ENCODE assay signal across 9 mouse cellular contexts in the genomic region with DNA sequence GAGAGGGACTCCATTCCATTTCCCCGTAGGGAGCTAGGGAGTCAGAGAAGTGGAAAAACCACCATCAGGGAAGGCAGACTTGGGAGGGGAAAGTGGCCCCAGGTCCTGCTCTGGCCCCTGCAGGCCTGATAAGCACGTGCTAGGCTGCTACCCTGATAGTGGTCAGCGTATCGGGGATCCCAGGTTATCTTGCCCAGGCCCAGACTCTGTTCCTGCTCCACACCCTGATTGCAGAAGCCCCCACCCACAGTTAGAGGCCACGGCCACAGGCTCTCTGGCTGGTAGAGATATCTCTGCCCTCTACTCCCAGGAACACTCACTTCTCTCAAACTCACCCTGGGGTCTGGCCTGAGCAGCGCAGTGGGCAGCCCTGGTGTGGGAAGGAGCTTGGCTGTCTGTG. TPM values are rescaled to one million over a fixed set of nuclear protein-coding genes. Genes with fewer than 3 reads are reported as not detected.
DNase-seq lines count a peak whose midpoint lies in the region; ATAC-seq and TF ChIP-seq lines count a peak whose summit lies in the region.
"Had no signal": no experiment of that assay in that cellular context is flagged by ENCODE, and none has a peak within 500 bp of the region (broad histone marks: within the 10 kb centered on the region; RNA-seq: fewer than 3 reads in every experiment).

No protein-coding gene starts in this region.

- peak; percentile 89; the same call in 1 of the 2 replicates for TF ChIP-seq POLR2A in bone marrow, adult 2 months (IDR thresholded peaks at IDR 0.05; ENCODE audit: borderline replicate concordance, control insufficient read depth, low read depth, low read length)

- ATAC-seq in heart, embryonic 12.5 days (ENCODE audit: insufficient number of reproducible peaks, low FRiP score) = peak; percentile 84
- no peak for ATAC-seq in limb, embryonic 12.5 days (ENCODE audit: insufficient number of reproducible peaks, insufficient read depth, low FRiP score, low TSS enrichment, low read depth)
- ATAC-seq in monocyte, adult 5-6 weeks (replicated peaks; ENCODE audit: insufficient number of reproducible peaks, low FRiP score, low TSS enrichment, poor library complexity, severe bottlenecking) = no peak

- peak overlapping the region; percentile 39 for H3K27ac ChIP-seq in heart, embryonic 12.5 days (ENCODE audit: poor library complexity, severe bottlenecking)
- H3K27ac ChIP-seq in bone marrow, adult 2 months (ENCODE audit: control insufficient read depth, insufficient read depth, low read depth, low read length, poor library complexity) = peak overlapping the region; percentile 93
- H3K27ac ChIP-seq in limb, embryonic 12.5 days = 0 out of 2 replicates have a peak overlapping the region, but pooled peaks have one; percentile 72

- H3K9me3 ChIP-seq in heart, embryonic 12.5 days (replicated peaks) = no peaks in the 10 kb centered on the region
- no peaks in the 10 kb centered on the region for H3K9me3 ChIP-seq in limb, embryonic 12.5 days

- H3K27me3 ChIP-seq in heart, embryonic 12.5 days (replicated peaks) = no peaks in the 10 kb centered on the region
- H3K27me3 ChIP-seq in limb, embryonic 12.5 days = no peaks in the 10 kb centered on the region

- peak overlapping the region; percentile 22; the same call in 1 of the 2 replicates for H3K4me2 ChIP-seq in heart, embryonic 12.5 days
- no peak overlapping the region for H3K4me2 ChIP-seq in limb, embryonic 12.5 days

- DNase-seq in heart, postnatal 4 days = no peak
- peak; percentile 63 to 68 for DNase-seq in spleen, postnatal 14 days (ENCODE audit: low spot score in 2 of 2)
- no peak for DNase-seq in kidney, adult 8-10 months
- DNase-seq in neural tube, embryonic 10.5 days (ENCODE audit: extremely low spot score, low spot score) = no peak
- DNase-seq: cerebellum, adult 18-20 months had no signal

- peaks cover 29% of the 10 kb centered on the region for H3K36me3 ChIP-seq in heart, embryonic 12.5 days
- H3K36me3 ChIP-seq in limb, embryonic 12.5 days = peaks cover 31% of the 10 kb centered on the region

- peaks cover 15% of the 10 kb centered on the region for H3K4me1 ChIP-seq in heart, embryonic 12.5 days (replicated peaks)
- peaks cover 3% of the 10 kb centered on the region; the same call in 1 of the 2 replicates for H3K4me1 ChIP-seq in bone marrow, adult 2 months (ENCODE audit: control insufficient read depth, insufficient read depth, low read length)
- H3K4me1 ChIP-seq in limb, embryonic 12.5 days (replicated peaks) = no peaks in the 10 kb centered on the region; the same call in 1 of the 2 replicates

- no peak for TF ChIP-seq CTCF in bone marrow, adult 2 months (IDR thresholded peaks at IDR 0.05; ENCODE audit: control insufficient read depth, insufficient read depth, low read length)

- WGBS in heart, embryonic 12.5 days = 26% methylated on average over 6 of the region's 6 CpGs
- 65% methylated on average over 6 of the region's 6 CpGs for WGBS in bone marrow, adult 2 months
- WGBS in limb, embryonic 12.5 days = 80% methylated on average over 6 of the region's 6 CpGs

- no peak overlapping the region for H3K9ac ChIP-seq in heart, embryonic 12.5 days
- H3K9ac ChIP-seq in limb, embryonic 12.5 days (replicated peaks) = 0 out of 2 replicates have a peak overlapping the region, but pooled peaks have one; percentile 24

- no peak overlapping the region for H3K4me3 ChIP-seq in heart, embryonic 12.5 days
- H3K4me3 ChIP-seq in bone marrow, adult 2 months (replicated peaks; ENCODE audit: control insufficient read depth, low read depth, low read length) = peak overlapping the region; percentile 7
- no peak overlapping the region for H3K4me3 ChIP-seq in limb, embryonic 12.5 days (replicated peaks)

RNA-seq across cellular contexts. Expression of a gene that starts 10.5 kb away (rescaled TPM):
- polyA plus RNA-seq in heart, embryonic 12.5 days (2016; fragmentation: Nextera tagmentation; extraction: Ambion mirVana) = 22.6 and 23.7 TPM in 2 replicates
- total RNA-seq in heart, postnatal 4 days (2021) = 10 to 100 TPM; 23.7 to 24.0 TPM
- 9.8 and 16.3 TPM in 2 replicates for polyA plus RNA-seq in bone marrow, adult 2 months (2011; ENCODE audit: insufficient read depth, insufficient read length, low replicate concordance, missing spikeins)
- 39.2 and 41.0 TPM in 2 replicates for polyA plus RNA-seq in limb, embryonic 12.5 days (2016; fragmentation: Nextera tagmentation; extraction: Ambion mirVana)
- 7.1 to 17.9 TPM (median 16.5 TPM) in 3 replicates for total RNA-seq in monocyte, adult 5-6 weeks (2017)

RNA-seq across cellular contexts. Expression of a gene that starts 24.8 kb away (rescaled TPM):
- 22.6 and 23.3 TPM in 2 replicates for polyA plus RNA-seq in heart, embryonic 12.5 days (2016; fragmentation: Nextera tagmentation; extraction: Ambion mirVana)
- total RNA-seq in heart, postnatal 4 days (2021) = 10 to 100 TPM; 17.1 to 17.5 TPM
- 5.3 and 12.3 TPM in 2 replicates for polyA plus RNA-seq in bone marrow, adult 2 months (2011; ENCODE audit: insufficient read depth, insufficient read length, low replicate concordance, missing spikeins)
- 12.7 and 14.5 TPM in 2 replicates for polyA plus RNA-seq in limb, embryonic 12.5 days (2016; fragmentation: Nextera tagmentation; extraction: Ambion mirVana)
- 3.6 to 7.9 TPM (median 4.4 TPM) in 3 replicates for total RNA-seq in monocyte, adult 5-6 weeks (2017)

RNA-seq across cellular contexts. Expression of a gene that starts 31.9 kb away (rescaled TPM):
- 71.7 and 73.4 TPM in 2 replicates for polyA plus RNA-seq in heart, embryonic 12.5 days (2016; fragmentation: Nextera tagmentation; extraction: Ambion mirVana)
- 10 to 100 TPM; 89.1 to 98.5 TPM for total RNA-seq in heart, postnatal 4 days (2021)
- polyA plus RNA-seq in bone marrow, adult 2 months (2011; ENCODE audit: insufficient read depth, insufficient read length, low replicate concordance, missing spikeins) = 21.1 and 44.1 TPM in 2 replicates
- 49.5 and 52.0 TPM in 2 replicates for polyA plus RNA-seq in limb, embryonic 12.5 days (2016; fragmentation: Nextera tagmentation; extraction: Ambion mirVana)
- total RNA-seq in monocyte, adult 5-6 weeks (2017) = 18.5 to 34.4 TPM (median 28.9 TPM) in 3 replicates

RNA-seq across cellular contexts. Expression of a gene that starts 37.6 kb away (rescaled TPM):
- 15.3 and 15.8 TPM in 2 replicates for polyA plus RNA-seq in heart, embryonic 12.5 days (2016; fragmentation: Nextera tagmentation; extraction: Ambion mirVana)
- 1 to 10 TPM; 7.8 to 9.3 TPM for total RNA-seq in heart, postnatal 4 days (2021)
- polyA plus RNA-seq in bone marrow, adult 2 months (2011; ENCODE audit: insufficient read depth, insufficient read length, low replicate concordance, missing spikeins) = 6.5 and 10.8 TPM in 2 replicates
- 19.0 and 20.4 TPM in 2 replicates for polyA plus RNA-seq in limb, embryonic 12.5 days (2016; fragmentation: Nextera tagmentation; extraction: Ambion mirVana)
- 0.39 to 0.86 TPM in 2 of 3 replicates, not detected in the other for total RNA-seq in monocyte, adult 5-6 weeks (2017)

Comparison
In these comparisons a context has a peak if more than half of its experiments do, and no peak if none do; other contexts are left out.
1. H3K27ac ChIP-seq: peak in every context shown above with its lines; median percentile 93 in bone marrow, adult 2 months; 72 in limb, embryonic 12.5 days; 39 in heart, embryonic 12.5 days.
2. DNase-seq: peak in spleen, postnatal 14 days (2 of 2); none in heart, postnatal 4 days (single experiment), kidney, adult 8-10 months (0 of 2) and neural tube, embryonic 10.5 days (single experiment).